22 mouse cellular contexts compared by ENCODE assay signal in the genomic region with DNA sequence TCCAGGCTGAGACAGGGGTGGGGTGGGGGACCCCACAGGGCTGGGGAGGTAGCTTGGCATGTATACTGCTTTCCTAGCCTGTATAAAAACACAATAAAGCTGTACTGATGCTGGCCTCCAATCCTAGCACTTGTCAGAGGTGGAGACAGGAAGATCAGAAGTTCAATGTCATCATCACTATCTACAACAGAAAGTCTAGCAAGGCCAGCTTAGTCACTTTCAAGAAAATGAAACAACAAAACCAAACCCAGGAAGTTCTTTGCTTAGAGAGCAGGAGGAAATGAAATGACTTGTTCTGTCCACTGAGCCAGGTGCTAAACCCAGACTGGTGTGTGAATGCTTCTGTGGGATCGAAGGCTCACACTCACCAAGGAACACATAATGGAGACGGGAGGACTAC. TPM values are rescaled to one million over a fixed set of nuclear protein-coding genes. Genes with fewer than 3 reads are reported as not detected.
A peak's percentile ranks its signal among the peaks of the same experiment; 100 is the strongest.
DNase-seq lines count a peak whose midpoint lies in the region; ATAC-seq and TF ChIP-seq lines count a peak whose summit lies in the region.
"Had no signal": no experiment of that assay in that cellular context is flagged by ENCODE, and none has a peak within 500 bp of the region (broad histone marks: within the 10 kb centered on the region; RNA-seq: fewer than 3 reads in every experiment).

No protein-coding gene starts in this region.

- no peak for TF ChIP-seq CTCF in midbrain, postnatal 0 days (IDR thresholded peaks at IDR 0.05)

- H3K4me1 ChIP-seq in liver, embryonic 16.5 days (ENCODE audit: control insufficient read depth, low read depth, low read length): no peaks in the 10 kb centered on the region
- no peaks in the 10 kb centered on the region for H3K4me1 ChIP-seq in liver, embryonic 11.5 days (replicated peaks; ENCODE audit: control insufficient read depth, insufficient read depth, low read length)
- H3K4me1 ChIP-seq in midbrain, postnatal 0 days (ENCODE audit: insufficient read depth, low read length): no peaks in the 10 kb centered on the region
- H3K4me1 ChIP-seq in midbrain, embryonic 13.5 days (replicated peaks): no peaks in the 10 kb centered on the region
- H3K4me1 ChIP-seq: forebrain, embryonic 15.5 days; heart, embryonic 12.5 days; hindbrain, embryonic 12.5 days; liver, embryonic 15.5 days; neural tube, embryonic 12.5 days; stomach, embryonic 15.5 days had no signal

- DNase-seq in liver, embryonic 11.5 days (ENCODE audit: low spot score): no peak
- DNase-seq in CD4-positive helper T cell, adult 2 months (ENCODE audit: low read depth, low spot score): peak; percentile 62
- DNase-seq in splenic B cell, adult 2 months (ENCODE audit: low read depth, low spot score): peak; percentile 37
- DNase-seq in midbrain, postnatal 0 days (ENCODE audit: low spot score): no peak
- DNase-seq: B cell, adult 2 months; cerebellum, adult 18-20 months; cerebellum, postnatal 25 days; embryo, embryonic 11 days; heart, postnatal 14 days; kidney, postnatal 36 days; lung, postnatal 14 days; thymus, postnatal 36 days had no signal

- no peak overlapping the region for H3K4me3 ChIP-seq in liver, embryonic 16.5 days (ENCODE audit: low read depth, low read length)
- H3K4me3 ChIP-seq in liver, embryonic 11.5 days (ENCODE audit: low read depth, low read length): no peak overlapping the region
- H3K4me3 ChIP-seq in midbrain, postnatal 0 days (ENCODE audit: low read depth, low read length): no peak overlapping the region
- no peak overlapping the region for H3K4me3 ChIP-seq in midbrain, embryonic 13.5 days (replicated peaks)
- H3K4me3 ChIP-seq: forebrain, embryonic 15.5 days; heart, embryonic 12.5 days; hindbrain, embryonic 12.5 days; liver, embryonic 15.5 days; neural tube, embryonic 12.5 days; stomach, embryonic 15.5 days had no signal

- 82% methylated on average over 2 of the region's 2 CpGs for WGBS in liver, embryonic 16.5 days (ENCODE audit: insufficient replicate concordance)
- 90% methylated on average over 2 of the region's 2 CpGs for WGBS in liver, embryonic 11.5 days
- 98% methylated on average over 2 of the region's 2 CpGs for WGBS in midbrain, postnatal 0 days
- 97% methylated on average over 2 of the region's 2 CpGs for WGBS in midbrain, embryonic 13.5 days

- 0 out of 2 replicates have a peak overlapping the region, but pooled peaks have one; percentile 21 for H3K27ac ChIP-seq in liver, embryonic 16.5 days (ENCODE audit: low read length)
- no peak overlapping the region for H3K27ac ChIP-seq in liver, embryonic 11.5 days (ENCODE audit: low read depth, low read length)
- H3K27ac ChIP-seq in midbrain, postnatal 0 days (ENCODE audit: low read depth, low read length): no peak overlapping the region
- H3K27ac ChIP-seq in midbrain, embryonic 13.5 days: no peak overlapping the region
- H3K27ac ChIP-seq: forebrain, embryonic 15.5 days; hindbrain, embryonic 12.5 days; liver, embryonic 15.5 days; neural tube, embryonic 12.5 days; stomach, embryonic 15.5 days had no signal

- no peak for ATAC-seq in liver, embryonic 16.5 days (ENCODE audit: low read depth)
- ATAC-seq in liver, embryonic 11.5 days (replicated peaks; ENCODE audit: low FRiP score): no peak
- peak; percentile 88 for ATAC-seq in activated CD4-positive, CD25-positive, alpha-beta regulatory T cell, adult 4 months
- ATAC-seq in midbrain, postnatal 0 days (ENCODE audit: low FRiP score): no peak
- no peak for ATAC-seq in midbrain, embryonic 13.5 days
- ATAC-seq: forebrain, embryonic 15.5 days; Patski had no signal

- H3K36me3 ChIP-seq in liver, embryonic 16.5 days (ENCODE audit: control insufficient read depth, insufficient read depth): peaks cover 68% of the 10 kb centered on the region
- H3K36me3 ChIP-seq in liver, embryonic 11.5 days (ENCODE audit: control insufficient read depth, insufficient read depth, low read length): peaks cover 74% of the 10 kb centered on the region
- H3K36me3 ChIP-seq in splenic B cell, adult 2 months (ENCODE audit: control insufficient read depth, insufficient read depth, low read length, poor library complexity, severe bottlenecking): peaks cover 14% of the 10 kb centered on the region
- peaks cover 88% of the 10 kb centered on the region for H3K36me3 ChIP-seq in midbrain, postnatal 0 days (ENCODE audit: insufficient read depth, low read length)
- H3K36me3 ChIP-seq in midbrain, embryonic 13.5 days: peaks cover 100% of the 10 kb centered on the region

- no peaks in the 10 kb centered on the region for H3K27me3 ChIP-seq in liver, embryonic 16.5 days (ENCODE audit: control insufficient read depth, insufficient read depth, low read depth, low read length)
- no peaks in the 10 kb centered on the region for H3K27me3 ChIP-seq in liver, embryonic 11.5 days (replicated peaks; ENCODE audit: control insufficient read depth, insufficient read depth, low read length)
- no peaks in the 10 kb centered on the region for H3K27me3 ChIP-seq in splenic B cell, adult 2 months (ENCODE audit: control insufficient read depth, insufficient read depth, low read length, poor library complexity, severe bottlenecking)
- H3K27me3 ChIP-seq in midbrain, postnatal 0 days (ENCODE audit: insufficient read depth, low read length): no peaks in the 10 kb centered on the region
- H3K27me3 ChIP-seq in midbrain, embryonic 13.5 days: no peaks in the 10 kb centered on the region
- H3K27me3 ChIP-seq: forebrain, embryonic 15.5 days; heart, embryonic 12.5 days; hindbrain, embryonic 12.5 days; liver, embryonic 15.5 days; neural tube, embryonic 12.5 days; Patski; stomach, embryonic 15.5 days had no signal

- no peak overlapping the region for H3K4me2 ChIP-seq in liver, embryonic 16.5 days (ENCODE audit: low read depth, low read length)
- H3K4me2 ChIP-seq in liver, embryonic 11.5 days: no peak overlapping the region
- H3K4me2 ChIP-seq in midbrain, postnatal 0 days (ENCODE audit: low read depth, low read length, poor library complexity, severe bottlenecking): no peak overlapping the region
- H3K4me2 ChIP-seq in midbrain, embryonic 13.5 days (replicated peaks): no peak overlapping the region
- H3K4me2 ChIP-seq: forebrain, embryonic 15.5 days; heart, embryonic 12.5 days; hindbrain, embryonic 12.5 days; liver, embryonic 15.5 days; neural tube, embryonic 12.5 days; stomach, embryonic 15.5 days had no signal

- no peak overlapping the region for H3K9ac ChIP-seq in liver, embryonic 16.5 days (ENCODE audit: low read depth, low read length)
- H3K9ac ChIP-seq in liver, embryonic 11.5 days (ENCODE audit: low read depth, low read length): no peak overlapping the region
- no peak overlapping the region for H3K9ac ChIP-seq in midbrain, postnatal 0 days (replicated peaks; ENCODE audit: low read length, poor library complexity, severe bottlenecking)
- no peak overlapping the region for H3K9ac ChIP-seq in midbrain, embryonic 13.5 days (replicated peaks)
- H3K9ac ChIP-seq: forebrain, embryonic 15.5 days; heart, embryonic 12.5 days; hindbrain, embryonic 12.5 days; liver, embryonic 15.5 days; neural tube, embryonic 12.5 days; stomach, embryonic 15.5 days had no signal

- H3K9me3 ChIP-seq in liver, embryonic 16.5 days (replicated peaks; ENCODE audit: control insufficient read depth, low read length): no peaks in the 10 kb centered on the region
- no peaks in the 10 kb centered on the region for H3K9me3 ChIP-seq in liver, embryonic 11.5 days (ENCODE audit: control insufficient read depth, low read length)
- H3K9me3 ChIP-seq in midbrain, postnatal 0 days (ENCODE audit: low read length): no peaks in the 10 kb centered on the region
- no peaks in the 10 kb centered on the region for H3K9me3 ChIP-seq in midbrain, embryonic 13.5 days
- H3K9me3 ChIP-seq: forebrain, embryonic 15.5 days; heart, embryonic 12.5 days; hindbrain, embryonic 12.5 days; liver, embryonic 15.5 days; neural tube, embryonic 12.5 days; stomach, embryonic 15.5 days had no signal

RNA-seq across cellular contexts. Expression of gene Cnp, which starts 13.8 kb away (rescaled TPM):
- polyA plus RNA-seq in liver, embryonic 16.5 days (2015; fragmentation: Nextera tagmentation; extraction: Ambion mirVana): 13.8 TPM in 2 replicates
- 19.4 and 19.7 TPM in 2 replicates for polyA plus RNA-seq in liver, embryonic 11.5 days (2014; fragmentation: Nextera tagmentation; extraction: Ambion mirVana)
- 100 to 1,000 TPM; 181 to 201 TPM for polyA plus RNA-seq in activated CD4-positive, CD25-positive, alpha-beta regulatory T cell, adult 4 months (2017; shearing (Covaris generic))
- total RNA-seq in midbrain, postnatal 0 days (2014; rRNA removed): 54.7 and 68.8 TPM in 2 replicates
- polyA plus RNA-seq in midbrain, postnatal 0 days (2015; fragmentation: Nextera tagmentation; extraction: Ambion mirVana): 65.3 and 76.0 TPM in 2 replicates
- 21.5 and 23.6 TPM in 2 replicates for polyA plus RNA-seq in midbrain, embryonic 13.5 days (2015; fragmentation: Nextera tagmentation; extraction: Ambion mirVana)

RNA-seq across cellular contexts. Expression of gene Nkiras2, which starts 30.6 kb away (rescaled TPM):
- 18.1 and 19.7 TPM in 2 replicates for polyA plus RNA-seq in liver, embryonic 16.5 days (2015; fragmentation: Nextera tagmentation; extraction: Ambion mirVana)
- polyA plus RNA-seq in liver, embryonic 11.5 days (2014; fragmentation: Nextera tagmentation; extraction: Ambion mirVana): 35.4 and 36.5 TPM in 2 replicates
- 10 to 100 TPM; 28.2 to 28.8 TPM for polyA plus RNA-seq in activated CD4-positive, CD25-positive, alpha-beta regulatory T cell, adult 4 months (2017; shearing (Covaris generic))
- 106 and 125 TPM in 2 replicates for total RNA-seq in midbrain, postnatal 0 days (2014; rRNA removed)
- 80.9 and 89.3 TPM in 2 replicates for polyA plus RNA-seq in midbrain, postnatal 0 days (2015; fragmentation: Nextera tagmentation; extraction: Ambion mirVana)
- 118 and 122 TPM in 2 replicates for polyA plus RNA-seq in midbrain, embryonic 13.5 days (2015; fragmentation: Nextera tagmentation; extraction: Ambion mirVana)

RNA-seq across cellular contexts. Expression of gene Dnajc7, which starts 31.5 kb away (rescaled TPM):
- polyA plus RNA-seq in liver, embryonic 16.5 days (2015; fragmentation: Nextera tagmentation; extraction: Ambion mirVana): 56.8 and 60.9 TPM in 2 replicates
- polyA plus RNA-seq in liver, embryonic 11.5 days (2014; fragmentation: Nextera tagmentation; extraction: Ambion mirVana): 70.6 and 70.8 TPM in 2 replicates
- 100 to 1,000 TPM; 237 to 338 TPM for polyA plus RNA-seq in activated CD4-positive, CD25-positive, alpha-beta regulatory T cell, adult 4 months (2017; shearing (Covaris generic))
- 67.1 and 75.9 TPM in 2 replicates for total RNA-seq in midbrain, postnatal 0 days (2014; rRNA removed)
- 228 and 234 TPM in 2 replicates for polyA plus RNA-seq in midbrain, postnatal 0 days (2015; fragmentation: Nextera tagmentation; extraction: Ambion mirVana)
- 311 and 312 TPM in 2 replicates for polyA plus RNA-seq in midbrain, embryonic 13.5 days (2015; fragmentation: Nextera tagmentation; extraction: Ambion mirVana)

RNA-seq across cellular contexts. Expression of gene Ttc25, which starts 43.1 kb away (rescaled TPM):
- polyA plus RNA-seq in liver, embryonic 16.5 days (2015; fragmentation: Nextera tagmentation; extraction: Ambion mirVana): 0.06 and 0.11 TPM in 2 replicates
- 0.18 and 0.26 TPM in 2 replicates for polyA plus RNA-seq in liver, embryonic 11.5 days (2014; fragmentation: Nextera tagmentation; extraction: Ambion mirVana)
- polyA plus RNA-seq in activated CD4-positive, CD25-positive, alpha-beta regulatory T cell, adult 4 months (2017; shearing (Covaris generic)): under 1 TPM in 1 of 2 experiments, not detected in 1; 0.15 TPM
- 0.33 and 0.71 TPM in 2 replicates for total RNA-seq in midbrain, postnatal 0 days (2014; rRNA removed)
- polyA plus RNA-seq in midbrain, postnatal 0 days (2015; fragmentation: Nextera tagmentation; extraction: Ambion mirVana): 0.96 and 1.4 TPM in 2 replicates
- polyA plus RNA-seq in midbrain, embryonic 13.5 days (2015; fragmentation: Nextera tagmentation; extraction: Ambion mirVana): 2.8 and 3.0 TPM in 2 replicates

Comparison
In these comparisons a context has a peak if more than half of its experiments do, and no peak if none do; other contexts are left out.
1. DNase-seq: peak in CD4-positive helper T cell, adult 2 months (single experiment) and splenic B cell, adult 2 months (single experiment); none in liver, embryonic 11.5 days (single experiment) and midbrain, postnatal 0 days (single experiment).